Mouse (Mus musculus) heart, adult 9 months (tissue): ENCODE data around the gene Arid5a.
A peak's percentile ranks its signal among the peaks of the same experiment; 100 is the strongest.

Experiments
- DNase-seq, 2 experiments: peaks; one replicate each; pipeline ENCODE4 v3.0.0; 2022; ENCODE audit warnings: low spot score in 2 of 2

Gene Arid5a

GRCm38 (mm10) chr1:36323746-36324448 lies 16.4 kb downstream of the Arid5a start:
- DNase-seq = peak; percentile 33 to 41

DNA sequence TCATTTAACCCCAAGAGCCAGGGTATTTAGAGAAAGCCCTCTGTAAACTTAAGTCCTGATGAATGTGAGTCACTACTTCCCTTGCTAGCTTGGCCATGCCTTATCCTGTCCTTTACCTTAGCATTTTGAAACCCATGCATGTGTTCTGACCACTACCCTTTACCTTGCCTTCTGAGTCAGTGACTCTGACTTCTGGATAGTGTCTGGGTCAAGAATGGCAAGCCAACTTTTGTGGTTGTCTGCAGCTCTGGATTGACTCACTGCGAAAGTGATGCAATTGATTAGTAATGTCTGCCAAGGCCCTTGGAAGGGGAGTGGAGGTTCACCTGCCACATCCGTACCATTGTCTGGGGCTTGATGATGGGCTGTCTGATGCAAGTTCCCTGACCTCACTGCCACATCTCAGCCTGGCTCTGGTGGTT lies 18.4 kb downstream of the Arid5a start:
- no peak for DNase-seq

DNA sequence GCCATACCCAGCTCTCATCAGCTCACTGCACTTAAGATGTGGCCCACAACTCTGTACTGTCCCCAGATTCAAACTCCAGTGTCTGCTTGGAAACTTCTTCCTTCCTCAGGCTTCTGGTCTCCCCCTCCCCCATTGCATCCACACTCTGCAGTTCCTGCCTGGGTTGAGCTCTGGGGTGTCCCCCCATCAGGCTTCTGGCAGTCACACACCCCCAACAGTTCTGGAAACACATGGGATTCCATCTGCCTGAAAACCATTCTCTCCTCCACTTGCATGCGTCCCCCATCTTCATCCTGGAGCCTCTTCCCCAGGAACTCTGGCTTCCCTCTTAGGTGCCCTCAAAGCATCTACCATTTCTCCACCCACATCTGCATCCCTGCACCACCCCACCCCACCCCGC lies 19.3 kb downstream of the Arid5a start:
- no peak for DNase-seq

- DNase-seq = no peak
Measured at GRCm38 (mm10) chr1:36331743-36332142, 24.2 kb downstream of the Arid5a start.

DNA sequence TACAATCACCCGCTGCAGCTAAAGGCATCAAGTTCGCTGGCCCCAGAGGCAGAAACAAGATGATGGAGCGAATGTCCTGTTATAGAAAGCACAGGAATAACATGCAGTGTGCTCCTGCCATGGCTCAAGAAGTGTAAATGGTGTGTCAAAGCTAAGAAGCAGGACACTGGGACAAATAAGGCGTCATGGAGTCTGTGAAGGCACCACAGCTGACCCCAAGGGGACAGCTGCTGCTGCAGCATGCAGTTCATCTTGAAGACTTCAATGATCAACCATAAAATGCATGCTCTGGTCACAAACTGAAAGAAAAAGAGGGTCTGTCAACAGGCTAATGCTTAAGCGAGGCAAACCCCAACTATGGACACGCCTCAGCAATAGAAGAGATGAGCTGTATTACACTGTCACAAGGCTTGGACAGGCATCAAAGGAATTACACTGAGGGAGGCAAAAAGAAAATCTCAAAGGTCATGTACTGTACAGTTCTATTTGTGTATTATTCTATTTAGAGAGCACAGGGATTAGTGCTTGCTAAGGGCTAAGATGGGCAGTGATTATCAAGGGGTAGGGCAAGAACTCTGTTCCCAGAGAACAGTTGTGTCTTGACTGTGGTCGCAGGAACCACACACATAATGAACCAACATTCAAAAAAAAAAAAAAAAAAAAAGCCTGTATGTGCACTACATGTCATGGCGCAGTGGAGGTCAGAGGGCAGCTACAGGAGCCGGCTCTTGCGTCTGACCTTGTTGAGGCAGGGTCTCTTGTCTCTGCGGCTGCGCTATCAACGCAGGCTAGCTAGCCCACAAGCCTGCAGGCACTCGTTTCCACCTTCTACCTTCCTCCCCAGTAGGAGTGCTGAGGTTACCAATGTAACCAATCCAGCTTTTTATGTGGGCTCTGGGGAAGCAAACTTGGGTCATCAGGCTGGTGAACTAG lies 25.7 kb downstream of the Arid5a start:
- DNase-seq = no peak

- no peak for DNase-seq
Measured at GRCm38 (mm10) chr1:36342547-36342946, 35.0 kb downstream of the Arid5a start.

DNA sequence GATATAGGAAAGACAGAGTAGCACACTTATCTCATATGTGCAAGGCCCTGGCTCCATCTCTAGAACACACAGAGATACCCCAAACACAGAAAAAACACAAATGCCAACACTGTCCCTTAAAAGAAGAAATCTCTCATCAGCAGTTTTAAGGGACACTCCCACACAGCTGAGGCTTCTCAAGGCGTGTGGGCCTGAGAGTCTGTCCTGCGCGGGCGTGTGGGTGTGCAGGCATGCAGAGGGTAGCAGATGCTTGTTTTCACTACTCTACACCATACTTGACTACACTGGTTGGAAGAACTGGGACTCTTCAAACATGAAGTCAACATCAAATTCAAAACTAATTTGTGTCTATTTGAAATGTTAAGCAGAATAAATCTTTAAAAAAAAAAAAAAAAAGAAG lies 44.8 kb downstream of the Arid5a start:
- DNase-seq = no peak

DNA sequence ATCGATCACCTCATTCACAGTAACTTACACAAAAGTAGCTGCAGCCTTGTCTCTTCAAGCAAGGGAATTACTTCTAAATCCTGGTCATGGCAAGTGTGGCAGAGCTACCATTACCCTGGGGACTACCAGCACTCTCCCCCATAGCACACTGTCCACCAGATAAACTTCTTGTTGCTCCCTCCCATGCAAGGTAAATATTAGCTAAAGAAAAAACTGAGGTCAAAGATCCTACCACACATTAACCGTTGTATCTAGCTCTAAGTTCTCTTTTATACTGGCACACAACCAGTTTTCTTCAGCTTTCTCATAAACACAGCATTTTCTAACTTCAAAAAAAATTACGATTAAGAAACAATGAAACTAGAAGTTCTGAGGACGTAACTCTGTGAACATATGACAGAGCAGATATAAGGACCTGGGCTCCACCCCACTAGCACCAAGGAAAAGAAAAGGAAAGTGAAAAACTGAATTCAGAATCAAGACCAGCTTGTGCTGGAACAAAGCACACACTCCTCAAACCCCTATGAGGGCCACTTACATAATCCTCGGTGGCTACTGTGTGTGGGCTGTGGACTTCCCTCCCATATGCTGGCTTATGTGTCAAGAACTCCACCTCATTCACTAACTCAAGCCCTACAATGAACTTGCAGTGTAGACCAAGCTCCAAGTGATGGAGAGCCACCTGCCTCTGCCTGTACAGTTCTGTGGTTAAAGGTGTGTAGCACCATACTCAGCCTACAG lies 49.6 kb downstream of the Arid5a start:
- no peak for DNase-seq

- no peak for DNase-seq
Measured at GRCm38 (mm10) chr1:36367698-36368097, 60.2 kb downstream of the Arid5a start.

- DNase-seq = peak in 1 of 2 experiments; percentile 12
Measured at GRCm38 (mm10) chr1:36368112-36368968, 60.8 kb downstream of the Arid5a start.

GRCm38 (mm10) chr1:36368969-36369645 lies 61.6 kb downstream of the Arid5a start, which contains the start of gene Kansl3:
Gene Kansl3 (minus strand): TSS chr1:36369181.
- peak; percentile 88 to 89 for DNase-seq

- no peak for DNase-seq
Measured at GRCm38 (mm10) chr1:36370918-36371317, 63.4 kb downstream of the Arid5a start.

GRCm38 (mm10) chr1:36371934-36372845 lies 64.7 kb downstream of the Arid5a start, which contains the start of gene Fer1l5:
Gene Fer1l5 (plus strand): TSS chr1:36372291.
- DNase-seq = no peak
